Mouse (Mus musculus): ENCODE data around the gene Pcbp4.

Gene Pcbp4

DNA sequence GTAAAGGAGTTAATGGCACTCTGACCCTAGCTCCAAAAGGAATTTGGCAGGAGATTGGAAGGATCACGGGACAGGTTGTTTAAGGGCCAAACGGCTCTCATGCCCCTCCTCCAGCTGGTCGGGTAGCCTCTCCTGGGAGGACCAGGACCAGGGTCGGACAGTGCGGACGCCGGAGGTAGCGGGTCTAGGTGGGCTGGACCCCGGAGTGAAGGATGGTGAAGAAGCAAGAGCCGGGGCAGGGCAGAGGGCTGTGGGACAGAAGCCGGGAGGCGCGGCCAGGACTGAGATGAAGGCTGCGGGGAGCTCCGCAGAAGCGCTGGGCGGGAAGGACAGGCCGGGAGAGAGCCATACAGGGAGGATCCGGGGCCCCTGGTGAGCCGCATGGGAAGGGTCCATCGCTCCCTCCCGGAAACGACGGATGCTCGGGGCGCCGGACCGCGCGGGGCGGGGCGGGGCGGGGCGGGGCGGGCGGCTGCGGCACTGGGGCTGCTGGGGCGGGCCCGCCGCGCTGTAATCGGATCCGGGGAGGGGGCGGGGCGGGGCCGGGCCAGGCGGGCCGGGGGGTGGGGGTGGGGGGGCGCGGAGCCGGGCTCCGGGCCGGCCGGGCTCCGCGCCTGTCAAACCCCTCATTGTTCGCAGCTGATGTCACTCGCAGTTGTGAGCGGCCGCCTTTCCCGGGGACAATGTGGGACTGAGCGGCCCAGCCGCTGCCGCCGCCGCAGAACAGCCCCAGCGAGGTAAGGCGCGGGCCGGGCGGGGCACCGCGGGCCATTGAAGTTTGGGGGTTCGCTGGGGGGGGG lies at the start of gene Pcbp4:
Gene Pcbp4 (plus strand): TSS at position 21 of the 800 bp plus-strand sequence.
- DNase-seq, result peak; percentile 87

DNA sequence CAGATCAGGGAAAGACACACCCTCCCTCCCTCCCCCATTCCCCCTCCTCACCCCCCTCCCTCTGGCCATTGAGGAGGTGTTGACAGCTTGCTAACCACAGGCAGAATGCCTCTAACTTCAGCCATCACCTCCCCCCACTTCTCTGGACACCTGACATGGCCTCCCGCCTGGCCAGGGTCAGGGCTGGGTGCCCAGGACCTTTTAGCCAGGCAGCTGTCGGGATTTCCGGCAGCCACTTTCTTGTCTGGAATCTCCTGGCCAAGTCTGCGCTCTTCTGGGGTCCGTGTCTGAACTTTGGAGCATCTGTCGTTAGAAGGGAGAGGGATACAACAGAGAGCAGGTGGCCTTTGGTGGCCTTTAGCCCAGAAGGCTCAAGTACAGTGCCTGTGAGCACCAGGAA lies 47.8 kb upstream of the Pcbp4 start:
- DNase-seq, result no peak

DNA sequence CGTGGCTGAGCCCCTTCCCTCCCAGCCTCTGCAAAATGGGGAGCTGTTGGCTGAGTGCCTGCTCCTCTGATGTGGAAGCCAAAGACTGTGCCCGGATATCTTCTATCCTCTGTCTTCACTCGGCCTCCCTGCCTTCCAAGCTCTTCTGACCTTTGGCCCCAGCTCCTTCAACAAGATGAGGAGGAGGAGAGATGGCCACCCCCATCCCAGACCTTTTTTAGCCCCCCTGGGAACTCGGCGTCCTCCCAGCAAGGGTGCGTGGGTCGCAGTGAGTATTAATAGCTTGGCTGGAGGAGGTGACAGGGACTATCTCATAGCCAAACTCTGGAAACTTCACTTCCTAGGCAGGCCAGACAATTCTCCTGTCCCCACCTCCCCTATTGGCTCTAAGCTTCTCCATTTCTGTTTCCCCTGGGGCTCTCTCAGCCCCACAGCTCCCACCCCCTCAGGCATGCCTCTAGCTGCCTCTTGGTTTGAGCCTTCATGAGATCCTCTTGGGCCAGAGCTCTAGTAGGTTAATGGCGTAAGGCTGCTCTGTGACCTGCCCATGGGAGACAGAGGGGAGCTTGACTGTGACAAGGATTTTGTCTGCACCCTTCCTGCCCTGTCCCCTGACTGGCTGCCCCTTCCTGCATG lies 46.5 kb upstream of the Pcbp4 start:
- no peak for DNase-seq

DNA sequence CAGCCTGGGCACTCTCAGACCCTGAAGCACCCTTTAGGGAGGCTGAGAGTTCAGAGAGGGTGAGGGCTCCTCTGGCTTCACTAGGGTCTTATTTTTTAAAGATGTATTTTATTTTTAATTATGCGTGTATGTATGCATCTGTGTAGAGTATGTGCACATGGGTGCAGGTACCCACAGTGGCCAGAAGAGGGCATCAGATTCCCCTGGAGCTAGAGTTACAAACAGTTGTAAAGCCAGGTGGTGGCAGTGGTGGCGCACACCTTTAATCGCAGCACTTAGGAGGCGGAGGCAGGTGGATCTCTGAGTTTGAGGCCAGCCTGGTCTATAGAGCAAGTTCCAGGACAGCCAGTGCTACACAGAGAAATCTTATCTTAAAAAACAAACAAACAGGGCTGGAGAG lies 44.0 kb upstream of the Pcbp4 start:
- no peak for DNase-seq

DNA sequence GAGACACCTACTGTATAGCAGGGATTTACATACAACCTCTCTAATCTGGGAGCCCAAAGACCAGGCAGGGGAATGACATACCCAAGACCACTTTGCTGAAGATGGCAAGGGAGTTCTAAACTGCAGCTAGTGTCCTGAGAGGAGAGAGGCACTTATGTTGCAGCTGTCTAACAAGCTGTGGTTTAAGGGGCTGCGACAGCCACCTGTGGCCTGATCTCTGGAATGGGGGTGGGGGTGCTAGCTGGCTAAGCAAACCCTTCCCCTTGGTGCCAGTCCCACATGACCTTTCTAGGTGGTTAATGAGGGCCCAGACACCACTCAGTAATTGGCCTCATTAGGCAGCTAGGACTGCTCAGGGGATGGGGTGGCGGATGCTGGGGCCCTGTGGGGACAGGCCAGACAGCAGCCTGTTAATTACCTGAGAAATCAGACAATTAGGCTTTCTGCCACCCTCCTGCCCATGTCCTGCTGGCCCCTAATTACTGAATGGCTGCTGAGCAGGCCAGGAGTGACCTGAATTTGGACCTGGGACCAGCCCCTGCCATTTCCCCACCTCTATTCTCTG lies 42.9 kb upstream of the Pcbp4 start:
- no peak for DNase-seq

DNA sequence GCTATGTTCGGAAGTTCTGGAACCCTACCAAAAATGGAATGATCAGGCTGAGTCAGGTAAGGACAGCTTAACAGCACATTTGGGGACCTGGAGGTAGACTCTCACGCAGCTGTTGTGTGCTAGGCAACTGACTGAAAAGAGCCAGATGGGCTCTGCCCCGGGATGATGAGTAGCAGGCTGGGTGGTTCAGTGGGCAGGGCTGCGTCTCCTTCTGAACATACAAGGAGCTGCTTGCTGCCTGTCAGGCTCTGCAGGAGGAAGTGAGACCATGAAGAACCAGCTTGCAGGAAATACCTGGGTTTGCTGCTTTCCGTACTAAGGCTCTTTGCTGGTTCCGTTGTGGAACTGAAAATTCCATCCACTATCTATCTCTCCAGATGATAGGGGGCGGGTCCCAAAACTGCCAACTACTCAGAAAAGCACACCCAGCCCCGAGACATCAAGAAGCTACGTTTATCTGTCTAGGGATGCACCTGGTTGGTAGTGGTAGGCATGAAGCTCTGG lies 41.9 kb upstream of the Pcbp4 start:
- DNase-seq, result no peak

DNA sequence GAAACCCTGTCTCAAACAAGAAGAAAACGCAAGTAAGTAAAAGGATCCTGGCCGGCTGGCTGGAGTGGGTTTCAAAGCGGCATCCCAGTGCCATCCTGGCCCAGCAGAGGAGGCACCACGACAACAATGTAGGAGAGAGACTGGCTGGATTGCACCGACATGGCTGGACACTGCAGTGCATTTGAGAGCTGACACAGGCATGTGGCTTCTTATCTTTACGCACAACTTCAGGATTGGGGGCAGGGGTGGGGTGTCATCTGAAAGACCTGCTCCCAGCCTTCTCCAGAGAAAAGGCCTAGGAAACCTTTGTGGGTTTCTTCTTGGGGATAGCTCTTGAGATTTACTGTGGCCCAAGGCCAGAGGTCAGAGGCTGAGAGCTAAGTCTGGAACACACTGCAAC lies 41.4 kb upstream of the Pcbp4 start:
- no peak for DNase-seq

DNA sequence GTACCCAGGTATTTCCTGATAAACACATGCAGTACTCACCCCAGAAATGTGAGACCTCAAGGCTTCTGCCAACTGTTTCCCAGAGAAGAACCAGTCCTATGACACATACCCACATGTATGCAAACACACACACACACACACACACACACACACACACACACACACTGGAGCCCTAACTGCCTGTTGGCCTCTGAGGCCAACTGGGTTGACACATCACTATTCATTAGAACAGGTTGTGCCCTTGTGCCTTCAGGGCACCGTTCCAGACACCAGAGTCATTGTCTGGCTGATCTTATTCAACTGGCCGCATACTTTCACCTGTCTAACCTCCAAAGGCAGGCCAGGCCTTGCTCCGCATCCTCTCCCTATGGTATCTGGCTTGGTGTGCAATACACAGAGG lies 40.9 kb upstream of the Pcbp4 start:
- no peak for DNase-seq

DNA sequence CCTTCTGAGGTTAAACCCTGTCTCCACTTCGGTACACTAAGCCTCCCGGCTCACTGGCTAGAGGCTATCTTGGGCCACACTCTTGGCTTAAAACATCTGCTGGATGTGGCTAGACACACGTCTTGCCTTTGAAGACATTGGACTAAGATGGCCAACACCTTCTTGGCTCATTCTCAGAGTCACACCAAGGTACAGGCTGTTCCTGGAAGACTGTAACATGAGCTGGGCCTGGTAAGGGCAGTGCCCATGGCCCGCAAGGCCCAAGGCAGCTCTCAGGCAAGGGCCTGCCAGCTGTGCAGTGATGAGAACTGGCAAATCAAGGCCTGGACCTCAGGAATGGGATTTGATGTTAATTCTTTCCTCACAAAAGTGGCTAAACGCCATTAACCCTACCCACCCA lies 39.5 kb upstream of the Pcbp4 start:
- no peak for DNase-seq

DNA sequence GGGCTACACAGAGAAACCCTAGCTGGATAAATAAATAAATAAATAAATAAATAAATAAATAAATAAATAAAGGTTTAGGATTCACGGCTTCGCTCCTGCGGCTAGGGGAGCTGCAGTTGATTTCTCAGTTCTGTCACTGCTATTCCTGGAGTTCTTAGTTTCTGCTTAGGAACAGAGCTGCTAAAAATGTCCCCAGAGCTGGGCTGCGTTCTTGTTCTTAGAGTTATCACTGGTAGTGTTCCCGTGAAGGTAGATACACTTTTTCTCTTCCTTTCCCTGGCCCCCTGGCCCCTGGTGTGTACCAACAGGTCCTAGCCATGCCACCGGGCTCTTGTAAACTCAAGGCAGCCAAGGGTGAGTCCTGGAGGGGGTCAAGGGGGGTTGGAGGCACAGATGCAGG lies 36.3 kb upstream of the Pcbp4 start:
- DNase-seq, result no peak

DNA sequence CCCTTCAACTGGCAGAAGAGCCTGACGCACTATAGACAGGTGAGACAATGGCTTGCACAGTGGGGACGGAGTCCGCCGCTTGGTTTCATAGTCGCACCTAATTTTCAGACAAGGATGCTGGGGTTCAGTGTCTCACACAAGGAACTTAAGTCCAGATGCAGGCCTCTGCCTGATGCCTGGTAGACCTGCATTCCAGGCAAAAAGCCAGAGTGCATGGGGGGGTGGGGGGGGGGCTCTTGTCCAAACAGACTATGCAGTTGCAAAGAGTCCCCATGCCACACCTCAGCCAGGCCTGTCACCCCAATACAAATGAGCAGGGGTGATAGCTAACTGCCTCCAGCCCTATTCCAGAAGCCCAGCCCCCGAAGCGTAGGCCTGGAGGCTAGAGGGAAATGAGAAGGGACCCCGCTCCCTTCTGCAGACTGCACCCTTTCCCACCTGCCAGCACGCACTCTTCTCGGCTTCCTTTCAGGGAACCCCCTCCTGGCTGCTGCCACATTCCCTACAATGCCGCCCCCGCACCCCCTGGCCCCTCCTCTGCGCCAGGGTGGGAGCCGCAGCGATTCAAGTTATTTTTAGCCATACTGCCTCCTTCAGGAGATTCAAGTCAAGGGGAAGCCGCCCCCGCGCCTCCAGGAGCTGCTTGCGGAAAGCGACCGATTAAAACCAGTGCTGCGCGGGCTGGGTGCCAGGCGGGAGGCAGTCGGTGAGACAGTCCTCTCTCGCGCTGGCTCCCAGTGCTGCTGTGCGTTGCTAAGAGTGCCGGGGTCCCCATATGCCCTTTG lies 35.1 kb upstream of the Pcbp4 start:
- DNase-seq, result peak; percentile 79

DNA sequence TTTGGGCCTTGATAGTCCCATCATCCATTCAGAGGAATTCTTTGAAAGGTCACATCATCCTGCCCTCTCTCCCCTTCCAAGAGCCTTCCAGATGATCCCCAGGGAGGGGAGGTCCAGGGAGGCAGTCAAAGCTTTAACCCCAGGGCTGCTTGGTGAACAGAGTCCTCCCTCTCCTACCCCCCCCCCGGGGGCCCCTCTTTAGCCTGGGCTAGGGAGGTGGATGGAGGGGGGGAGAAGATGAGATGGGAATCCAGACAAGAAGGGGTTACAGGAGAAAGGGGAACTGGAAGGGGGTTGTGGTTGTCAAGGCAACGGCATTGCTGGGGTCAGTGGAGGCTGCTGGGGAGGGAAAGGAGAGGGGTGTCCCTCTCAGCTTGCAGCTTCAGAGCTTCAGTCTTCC lies 32.5 kb upstream of the Pcbp4 start:
- DNase-seq, result no peak

DNA sequence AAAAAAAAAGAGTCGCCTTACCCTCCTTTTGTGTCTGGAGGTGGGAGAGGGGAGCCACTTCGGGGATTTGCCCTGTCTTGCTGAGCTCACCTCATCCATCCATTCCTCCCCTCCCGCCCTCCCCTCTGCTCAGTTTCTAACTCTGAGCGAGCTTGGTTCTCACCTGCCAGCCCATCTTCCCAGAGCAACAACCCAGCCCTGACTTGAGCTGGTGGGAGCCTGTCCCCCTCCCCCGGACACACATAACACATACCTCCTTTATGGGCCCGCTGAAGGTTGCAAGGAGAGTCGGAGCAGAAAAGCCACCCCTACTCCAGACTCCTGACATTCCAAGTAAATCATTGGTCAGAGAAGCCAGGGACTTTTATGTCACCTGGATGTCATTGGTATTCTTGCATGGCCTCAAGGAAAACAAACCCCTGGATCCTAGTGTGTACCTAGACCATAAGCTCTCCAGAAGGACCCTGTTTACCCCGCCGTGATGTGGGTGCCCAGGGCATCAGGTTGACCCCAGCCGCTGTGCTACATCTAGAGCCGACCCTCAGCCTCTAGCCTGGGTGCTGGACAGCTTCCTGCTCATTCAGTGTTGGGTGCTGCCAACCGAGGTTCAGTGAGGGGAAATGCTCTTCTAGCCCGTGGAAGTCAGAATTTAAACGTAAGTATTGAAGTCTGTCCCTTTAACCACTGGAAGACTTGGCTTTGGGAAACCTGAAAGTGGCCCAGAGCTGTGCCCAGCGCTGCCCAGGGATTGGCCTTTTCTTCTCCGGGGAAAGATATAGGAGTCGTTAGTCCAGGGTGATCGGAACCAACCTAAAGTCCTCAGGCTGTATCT lies 31.8 kb upstream of the Pcbp4 start:
- DNase-seq, result no peak

DNA sequence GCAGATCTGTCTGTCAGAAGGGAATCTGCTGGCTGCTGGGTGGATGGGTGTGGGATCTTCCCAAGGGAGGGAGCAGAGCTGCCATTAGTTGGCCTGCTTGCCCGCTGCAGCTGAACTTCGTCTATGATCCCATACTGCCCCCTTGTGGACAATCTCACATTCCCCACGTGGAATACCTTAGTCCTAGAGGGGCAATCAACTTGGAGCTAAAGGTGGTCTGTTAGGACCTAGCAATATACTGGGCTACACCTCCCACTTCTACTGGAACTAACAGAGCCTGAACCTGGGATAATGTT lies 31.3 kb upstream of the Pcbp4 start:
- peak; percentile 81 for DNase-seq

DNA sequence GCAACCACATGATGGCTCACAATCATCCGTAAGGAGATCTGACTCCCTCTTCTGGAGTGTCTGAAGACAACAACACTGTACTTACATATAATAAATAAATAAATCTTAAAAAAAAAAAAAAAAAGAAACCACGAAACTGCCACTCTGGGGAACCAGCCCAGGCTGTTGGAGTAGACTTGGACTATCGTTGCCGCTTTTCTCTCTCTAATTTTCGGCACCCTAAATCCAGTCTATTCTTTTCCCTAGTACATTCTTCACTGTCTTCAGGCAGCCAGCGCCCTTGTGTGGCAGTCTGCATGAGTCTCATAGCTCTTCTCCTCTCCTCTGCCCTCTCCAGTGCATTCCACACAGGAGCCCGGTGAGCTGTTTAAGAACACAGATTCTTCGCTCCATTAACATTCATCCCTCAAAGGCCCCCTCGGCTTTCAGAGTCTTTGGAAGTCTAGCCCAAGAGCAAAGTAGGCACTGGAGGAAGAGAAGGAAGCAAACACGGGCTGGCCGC lies 24.3 kb upstream of the Pcbp4 start:
- DNase-seq, result no peak

DNA sequence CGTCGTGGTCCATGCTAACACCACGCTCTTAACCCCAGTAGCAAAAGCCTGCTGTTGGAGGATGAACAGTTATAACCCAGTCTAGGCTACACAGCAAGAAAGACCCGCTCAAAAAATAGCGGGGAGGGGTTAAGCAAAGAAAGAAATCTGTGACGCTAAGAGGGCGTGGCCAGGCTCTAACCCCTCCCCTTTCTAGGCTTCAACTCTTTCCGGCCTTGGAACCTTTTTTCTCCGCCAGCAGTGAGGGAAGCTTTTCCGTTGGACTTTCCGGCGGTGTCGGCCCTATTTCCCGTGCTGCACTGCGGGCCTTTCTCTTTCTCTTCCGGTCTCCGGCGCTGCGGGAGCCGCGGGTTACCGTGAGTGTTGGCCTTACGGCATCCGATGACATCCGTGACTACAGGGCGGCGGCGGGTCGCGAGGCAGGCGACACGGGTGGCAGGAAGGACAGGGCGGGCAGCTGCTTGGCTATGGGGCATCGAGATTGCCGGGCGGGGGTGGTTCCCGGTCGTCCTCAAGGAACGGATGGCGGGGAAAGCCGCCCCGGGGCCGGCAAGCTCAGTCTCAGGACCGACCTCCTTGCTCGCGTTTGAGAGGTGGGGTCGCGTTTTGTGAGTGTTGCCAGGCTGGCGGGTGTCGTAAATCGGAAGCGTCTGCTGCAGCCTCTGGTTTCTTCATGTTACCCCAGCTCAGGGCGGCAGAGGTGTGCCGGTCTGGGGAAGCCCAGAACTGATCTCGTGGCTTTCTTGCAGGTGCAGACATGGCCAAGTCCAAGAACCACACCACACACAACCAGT lies 23.7 kb upstream of the Pcbp4 start, which contains the start of gene Rpl29:
Gene Rpl29 (plus strand): TSS at position 234 of the 794 bp plus-strand sequence.
- DNase-seq, result peak; percentile 95

DNA sequence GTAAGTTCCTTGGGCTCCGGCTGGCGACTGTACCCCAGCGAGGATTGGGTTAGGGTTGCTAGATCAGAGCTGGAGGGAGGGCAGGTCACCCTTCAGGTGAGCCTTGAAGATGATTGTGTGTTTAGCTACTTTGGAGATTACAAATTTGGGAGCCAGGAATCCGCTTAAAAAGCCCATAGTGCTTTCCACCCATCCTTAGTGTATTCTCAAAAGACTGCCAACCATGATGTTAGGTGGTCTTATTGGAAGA lies 23.2 kb upstream of the Pcbp4 start:
- DNase-seq, result no peak

DNA sequence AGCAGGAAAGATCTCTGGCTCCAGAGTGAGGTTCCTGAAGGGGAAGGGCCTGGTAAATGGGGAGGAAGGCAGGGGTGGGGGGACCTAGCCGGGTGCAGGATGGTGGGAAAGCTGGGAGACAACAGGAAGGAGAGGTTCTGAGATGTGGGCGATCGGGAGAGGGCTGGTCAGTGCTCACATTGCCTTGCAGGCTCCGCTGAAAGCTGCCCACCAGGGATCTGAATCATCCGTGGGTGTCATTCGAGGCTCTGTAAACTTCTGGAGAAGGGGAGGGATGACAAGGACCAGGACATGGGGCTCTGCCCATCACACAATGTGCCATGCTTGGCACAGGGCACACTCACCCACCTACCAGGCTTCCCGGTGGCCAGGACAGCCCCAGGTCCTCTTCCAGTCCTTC lies 19.7 kb upstream of the Pcbp4 start:
- DNase-seq, result no peak

DNA sequence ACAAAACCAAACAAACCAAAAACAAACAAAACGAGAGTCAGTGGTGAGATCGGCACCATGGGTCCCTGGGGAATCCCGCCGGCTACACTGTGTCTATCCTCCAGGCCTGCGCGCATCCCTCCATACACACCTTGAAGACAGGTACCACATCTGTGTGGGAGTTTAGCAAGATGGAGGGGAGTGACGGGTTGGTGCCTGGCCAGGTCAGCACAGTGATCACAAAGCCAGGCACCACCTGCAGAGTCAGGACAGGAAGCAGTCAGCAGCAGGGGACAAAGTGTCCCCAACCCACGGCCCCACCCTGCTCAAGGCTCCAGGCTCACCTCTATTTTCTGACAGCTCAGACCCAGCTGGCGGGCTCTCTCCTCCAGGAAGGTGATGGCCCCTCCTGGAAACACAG lies 16.5 kb upstream of the Pcbp4 start:
- peak; percentile 61 for DNase-seq

DNA sequence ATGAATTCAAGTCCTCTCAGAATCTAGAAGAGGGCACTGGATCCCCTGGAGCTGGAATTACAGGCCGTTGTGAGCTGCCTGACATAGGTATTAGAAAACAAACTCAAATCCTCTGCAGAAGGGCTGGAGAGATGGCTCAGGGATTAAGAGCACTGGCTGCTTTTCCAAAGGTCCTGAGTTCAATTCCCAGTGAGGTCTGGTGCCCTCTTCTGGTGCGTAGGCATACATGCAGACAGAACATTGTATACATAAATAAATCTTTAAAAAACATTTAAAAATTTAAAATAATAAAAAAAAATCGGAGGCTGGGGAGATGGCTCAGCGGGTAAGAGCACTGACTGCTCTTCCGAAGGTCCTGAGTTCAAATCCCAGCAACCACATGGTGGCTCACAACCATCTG lies 10.4 kb upstream of the Pcbp4 start:
- DNase-seq, result no peak

DNA sequence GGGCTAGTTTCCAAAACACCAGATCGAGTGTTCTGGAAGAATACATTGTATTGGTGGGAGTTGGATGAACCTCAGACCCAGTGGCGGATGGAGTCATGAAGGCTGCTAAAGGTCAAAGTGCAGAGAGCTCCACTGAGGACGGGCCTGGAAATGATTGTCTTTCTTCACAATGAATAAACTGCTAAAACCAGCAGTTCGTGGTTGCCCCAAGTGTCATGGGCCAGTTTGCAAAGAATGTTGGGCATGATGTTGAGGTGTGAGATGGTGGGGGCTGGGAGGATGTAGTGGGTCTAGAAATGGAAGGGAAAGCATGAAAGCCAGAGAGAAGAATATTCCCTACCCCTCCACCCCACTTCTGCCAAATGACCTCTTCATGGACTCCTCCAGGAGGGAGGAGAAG lies 8.3 kb upstream of the Pcbp4 start:
- DNase-seq, result no peak

DNA sequence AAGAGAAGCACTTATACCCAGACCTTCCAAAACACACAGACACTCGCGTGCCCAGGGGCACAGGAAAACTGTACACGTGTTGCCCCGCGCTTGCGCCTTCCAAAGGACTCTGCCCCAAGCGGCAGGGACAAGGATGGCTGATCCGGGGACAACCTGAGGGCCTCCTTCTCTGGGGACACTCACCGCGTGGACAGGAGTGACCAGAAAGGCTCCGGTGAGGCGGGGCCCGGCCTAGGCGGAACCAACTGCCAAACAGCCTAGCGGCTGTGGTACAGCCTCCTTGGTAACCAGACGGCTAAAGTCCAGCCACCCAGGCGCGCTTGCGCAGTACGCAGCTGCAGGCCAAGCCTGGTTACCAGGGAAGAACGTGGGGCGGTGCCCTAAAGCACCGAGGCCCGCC lies 5.7 kb upstream of the Pcbp4 start, which contains the start of the genes Abhd14b and Abhd14a:
Gene Abhd14b (plus strand): TSS at position 112 of the 400 bp plus-strand sequence.
Gene Abhd14a (minus strand): TSS at position 331 of the 400 bp plus-strand sequence.
- peak; percentile 98 for DNase-seq
